Mouse (Mus musculus): Measurements from ENCODE around the gene Tdrd5.

DNA sequence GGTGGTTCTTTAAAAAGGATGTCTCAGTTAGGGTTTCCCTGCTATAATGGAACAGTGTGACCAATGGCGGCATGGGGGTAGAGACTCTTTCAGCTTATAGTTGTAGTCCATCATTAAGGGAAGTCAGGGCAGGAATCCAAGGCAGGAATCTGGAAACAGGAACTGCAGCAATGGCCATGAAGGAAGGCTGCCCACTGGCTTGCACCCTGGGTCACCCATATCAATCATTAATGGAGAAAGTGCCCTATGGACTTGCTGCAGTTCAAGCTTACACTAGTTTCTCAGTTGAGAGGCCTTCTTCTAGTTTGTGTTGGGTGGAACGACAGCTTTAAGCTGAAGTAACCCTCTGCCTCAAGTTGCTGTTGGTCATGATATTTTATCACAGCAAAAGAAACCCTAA is 49.0 kb upstream of the Tdrd5 start:
- TF ChIP-seq EP300 (IDR thresholded peaks at IDR 0.05; ENCODE audit: insufficient read depth, low read depth, low read length) (no peak), CTCF (IDR thresholded peaks at IDR 0.05; ENCODE audit: low read depth, low read length) (no peak)
